Mouse (Mus musculus) E14TG2a.4 (cell line): ENCODE measurements around the gene Rpl9-ps6.

Source experiments
- CTCF ChIP-seq: conservative IDR thresholded peaks from 2 replicates; pipeline ENCODE4 v1.5.1; 2014; ENCODE audit warnings: low read length
- NANOG ChIP-seq: IDR thresholded peaks from 2 replicates; pipeline ENCODE4 v1.6.1; 2014; ENCODE audit warnings: borderline replicate concordance, low read length, mixed read lengths

GRCm38 (mm10) chr19:32476016-32476711 is 9.8 kb upstream of the Rpl9-ps6 start:
- TF ChIP-seq CTCF (no peak), NANOG (no peak)
